In the genomic region with DNA sequence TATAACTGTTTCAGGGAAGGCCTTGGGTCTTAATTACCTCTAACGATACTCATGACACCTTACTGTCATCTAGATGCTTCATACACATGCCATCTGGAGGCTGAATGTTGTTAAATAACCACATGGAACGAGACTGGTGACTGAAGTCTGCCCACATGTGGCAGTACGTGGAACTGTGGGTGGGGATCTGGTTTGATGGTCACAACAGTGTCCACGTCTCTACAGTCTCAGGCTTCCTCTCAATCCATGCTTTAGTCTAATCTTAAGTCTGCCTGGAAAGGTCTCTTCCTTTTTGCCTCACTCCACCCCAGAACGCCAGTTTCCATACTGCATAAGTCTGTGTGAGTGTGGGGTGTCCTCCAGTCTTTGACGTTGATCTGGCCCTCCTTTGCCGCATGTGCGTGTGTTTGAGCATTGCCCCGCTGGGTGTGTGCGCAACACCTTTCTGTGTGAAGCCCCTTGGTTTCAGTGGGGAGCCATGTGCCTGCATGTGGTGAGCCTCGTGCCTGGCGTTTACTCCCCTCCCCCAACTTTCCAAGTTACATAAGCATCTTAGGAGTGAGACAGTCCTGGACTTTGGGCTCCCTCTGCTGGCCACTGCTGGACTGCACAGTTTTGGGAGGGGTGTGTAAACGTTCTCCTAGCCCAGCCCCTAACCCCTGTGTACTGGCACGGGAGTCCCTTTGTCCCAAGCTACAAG, we compare ENCODE assay signal across 8 mouse cellular contexts. TPM values are rescaled to one million over a fixed set of nuclear protein-coding genes. Genes with fewer than 3 reads are reported as not detected.
DNase-seq lines count a peak whose midpoint lies in the region; ATAC-seq and TF ChIP-seq lines count a peak whose summit lies in the region.

No protein-coding gene starts in this region.

- H3K36me3 ChIP-seq in hindbrain, embryonic 12.5 days, result no peaks in the 10 kb centered on the region
- H3K36me3 ChIP-seq in lung, postnatal 0 days (ENCODE audit: insufficient read depth, low read length), result no peaks in the 10 kb centered on the region

- H3K4me2 ChIP-seq in hindbrain, embryonic 12.5 days (replicated peaks), result peak overlapping the region; percentile 52
- H3K4me2 ChIP-seq in lung, postnatal 0 days (replicated peaks; ENCODE audit: low read depth, low read length), result peak overlapping the region; percentile 59

- peak overlapping the region; percentile 52; the same call in 1 of the 2 replicates for H3K9ac ChIP-seq in hindbrain, embryonic 12.5 days
- H3K9ac ChIP-seq in lung, postnatal 0 days (replicated peaks; ENCODE audit: low read depth), result 0 out of 2 replicates have a peak overlapping the region, but pooled peaks have one; percentile 3

- peak overlapping the region; percentile 55; the same call in 1 of the 2 replicates for H3K27ac ChIP-seq in hindbrain, embryonic 12.5 days
- peak overlapping the region; percentile 98 for H3K27ac ChIP-seq in lung, postnatal 0 days (ENCODE audit: low read length)

- peak; percentile 20 for ATAC-seq in Patski
- ATAC-seq in hindbrain, embryonic 12.5 days (ENCODE audit: low FRiP score), result peak; percentile 51
- ATAC-seq in lung, postnatal 0 days, result peak; percentile 57

- CTCF ChIA-PET in Patski (lab: Charles Lee), result interaction anchor here (0.6 to 2.8 kb wide), 39 partner anchors 12 to 197 kb away, joined by 3 to 21 read pairs (median 4); a partner anchor contains a TSS

- H3K9me3 ChIP-seq in hindbrain, embryonic 12.5 days (replicated peaks), result no peaks in the 10 kb centered on the region
- no peaks in the 10 kb centered on the region for H3K9me3 ChIP-seq in lung, postnatal 0 days (ENCODE audit: low read length)

- no peaks in the 10 kb centered on the region for H3K27me3 ChIP-seq in Patski
- H3K27me3 ChIP-seq in hindbrain, embryonic 12.5 days, result no peaks in the 10 kb centered on the region
- H3K27me3 ChIP-seq in lung, postnatal 0 days (replicated peaks; ENCODE audit: insufficient read depth, low read length), result no peaks in the 10 kb centered on the region

- peak overlapping the region; percentile 12; the same call in 1 of the 2 replicates for H3K4me3 ChIP-seq in hindbrain, embryonic 12.5 days
- peak overlapping the region; percentile 16; the same call in 1 of the 2 replicates for H3K4me3 ChIP-seq in lung, postnatal 0 days (ENCODE audit: low read depth, low read length)

- no peak for DNase-seq in Patski (ENCODE audit: low read depth, low spot score)
- peak; percentile 98 to 99 for DNase-seq in cerebellum, postnatal 10 days
- peak; percentile 85 to 90 for DNase-seq in frontal cortex, postnatal 10 days (ENCODE audit: low spot score in 2 of 2)
- peak; percentile 97 for DNase-seq in layer of hippocampus, postnatal 10 days (ENCODE audit: low spot score in 2 of 2)
- peak; percentile 96 for DNase-seq in lung, postnatal 0 days (ENCODE audit: low spot score)
- DNase-seq in ovary, postnatal 14 days (ENCODE audit: low spot score), result peak; percentile 91
- peak; percentile 79 to 89 for DNase-seq in thymus, postnatal 10 days (ENCODE audit: low spot score in 2 of 2)

- peaks cover 56% of the 10 kb centered on the region for H3K4me1 ChIP-seq in hindbrain, embryonic 12.5 days
- H3K4me1 ChIP-seq in lung, postnatal 0 days (ENCODE audit: insufficient read depth, low read depth, low read length), result peaks cover 4% of the 10 kb centered on the region; the same call in 1 of the 2 replicates

- 5% methylated on average over 14 of the region's 14 CpGs for WGBS in hindbrain, embryonic 12.5 days
- 1% methylated on average over 14 of the region's 14 CpGs for WGBS in lung, postnatal 0 days

- POLR2A ChIA-PET in Patski (lab: Charles Lee), result interaction anchor here (1.0 to 2.0 kb wide), 4 partner anchors 105 to 191 kb away, joined by 3 to 4 read pairs (median 4); no protein-coding TSS in a partner anchor

- TF ChIP-seq EP300 in lung, postnatal 0 days (IDR thresholded peaks at IDR 0.05), result peak; percentile 71

- in situ Hi-C loops in Patski (cut with MboI; ENCODE audit: low pct_unique_long_range_greater_than_20kb), result loop anchor here (5.0 to 10.0 kb wide), 3 partner anchors 163 to 195 kb away; a partner anchor contains a TSS

- TF ChIP-seq CTCF in Patski (IDR thresholded peaks at IDR 0.05), result no peak
- peak; percentile 97 for TF ChIP-seq CTCF in lung, postnatal 0 days (IDR thresholded peaks at IDR 0.05)

RNA-seq across cellular contexts. Expression of a gene that starts 12.0 kb away (rescaled TPM):
- 0.69 TPM for polyA plus RNA-seq in Patski (2021)
- polyA plus RNA-seq in hindbrain, embryonic 12.5 days (2016; fragmentation: Nextera tagmentation; extraction: Ambion mirVana), result 13.7 and 16.1 TPM in 2 replicates
- 100 to 1,000 TPM; 472 TPM for total RNA-seq in layer of hippocampus, postnatal 10 days (2021)
- 15.3 and 17.0 TPM in 2 replicates for polyA plus RNA-seq in lung, postnatal 0 days (2015; fragmentation: Nextera tagmentation; extraction: Ambion mirVana)

RNA-seq across cellular contexts. Expression of a gene that starts 19.3 kb away (rescaled TPM):
- polyA plus RNA-seq in Patski (2021), result 0.08 TPM
- 1.2 and 2.0 TPM in 2 replicates for polyA plus RNA-seq in hindbrain, embryonic 12.5 days (2016; fragmentation: Nextera tagmentation; extraction: Ambion mirVana)
- 10 to 100 TPM; 38.4 to 46.7 TPM for total RNA-seq in layer of hippocampus, postnatal 10 days (2021)
- polyA plus RNA-seq in lung, postnatal 0 days (2015; fragmentation: Nextera tagmentation; extraction: Ambion mirVana), result not detected in 2 replicates

RNA-seq across cellular contexts. Expression of a gene that starts 31.2 kb away (rescaled TPM):
- polyA plus RNA-seq in Patski (2021), result 0.04 TPM
- 0.53 and 0.83 TPM in 2 replicates for polyA plus RNA-seq in hindbrain, embryonic 12.5 days (2016; fragmentation: Nextera tagmentation; extraction: Ambion mirVana)
- total RNA-seq in layer of hippocampus, postnatal 10 days (2021), result 10 to 100 TPM; 70.7 to 73.5 TPM
- polyA plus RNA-seq in lung, postnatal 0 days (2015; fragmentation: Nextera tagmentation; extraction: Ambion mirVana), result 0.04 TPM in 2 replicates

RNA-seq across cellular contexts. Expression of a gene that starts 48.4 kb away (rescaled TPM):
- 148 TPM for polyA plus RNA-seq in Patski (2021)
- 147 and 159 TPM in 2 replicates for polyA plus RNA-seq in hindbrain, embryonic 12.5 days (2016; fragmentation: Nextera tagmentation; extraction: Ambion mirVana)
- total RNA-seq in layer of hippocampus, postnatal 10 days (2021), result 100 to 1,000 TPM; 178 to 204 TPM
- 30.0 and 32.4 TPM in 2 replicates for polyA plus RNA-seq in lung, postnatal 0 days (2015; fragmentation: Nextera tagmentation; extraction: Ambion mirVana)

RNA-seq across cellular contexts. Expression of a gene that starts 51.6 kb away (rescaled TPM):
- polyA plus RNA-seq in Patski (2021), result 0.06 TPM
- not detected in 2 replicates for polyA plus RNA-seq in hindbrain, embryonic 12.5 days (2016; fragmentation: Nextera tagmentation; extraction: Ambion mirVana)
- not detected for total RNA-seq in layer of hippocampus, postnatal 10 days (2021)
- polyA plus RNA-seq in lung, postnatal 0 days (2015; fragmentation: Nextera tagmentation; extraction: Ambion mirVana), result 0.04 and 0.05 TPM in 2 replicates
